Mouse (Mus musculus) ES-Bruce4 (cell line): ENCODE data around the gene Inha. TPM values are rescaled to one million over a fixed set of nuclear protein-coding genes. Genes with fewer than 3 reads are reported as not detected.

Source experiments
- H3K27ac ChIP-seq: 2 replicates; pipeline ENCODE4 v1.5.1; 2012; ENCODE audit warnings: low read length, inconsistent platforms; ENCODE audit not compliant: insufficient read depth
- H3K27me3 ChIP-seq: 2 replicates; pipeline ENCODE4 v1.6.1; 2012; ENCODE audit warnings: mild to moderate bottlenecking, low read length, inconsistent platforms; ENCODE audit not compliant: control insufficient read depth, poor library complexity, insufficient read depth, severe bottlenecking
- H3K36me3 ChIP-seq: 2 replicates; pipeline ENCODE4 v1.6.1; 2012; ENCODE audit warnings: inconsistent platforms, mild to moderate bottlenecking, low read length, moderate library complexity; ENCODE audit not compliant: control insufficient read depth, poor library complexity, insufficient read depth, severe bottlenecking
- H3K4me1 ChIP-seq: one replicate; pipeline ENCODE4 v1.8.1; 2011; ENCODE audit warnings: low read length; ENCODE audit not compliant: control insufficient read depth, insufficient read depth
- H3K4me3 ChIP-seq: 2 replicates; pipeline ENCODE4 v1.5.1; 2011; ENCODE audit warnings: low read depth, mild to moderate bottlenecking, low read length
- H3K9ac ChIP-seq: 2 replicates; pipeline ENCODE4 v1.6.1; 2012; ENCODE audit warnings: low read depth, mild to moderate bottlenecking, inconsistent platforms; ENCODE audit not compliant: poor library complexity, severe bottlenecking
- H3K9me3 ChIP-seq: replicated peaks from 2 replicates; pipeline ENCODE4 v1.6.1; 2012; ENCODE audit warnings: mild to moderate bottlenecking, low read length, inconsistent platforms; ENCODE audit not compliant: control insufficient read depth, poor library complexity, insufficient read depth, severe bottlenecking
- CTCF ChIP-seq: IDR thresholded peaks from one replicate; pipeline ENCODE4 v1.8.1; 2011; ENCODE audit warnings: low read depth, low read length
- EP300 ChIP-seq: IDR thresholded peaks from 2 replicates; pipeline ENCODE4 v1.6.1; 2011; ENCODE audit warnings: low read depth, low read length; ENCODE audit not compliant: insufficient read depth
- POLR2A ChIP-seq: IDR thresholded peaks from one replicate; pipeline ENCODE4 v1.8.1; 2011; ENCODE audit warnings: low read length; ENCODE audit not compliant: insufficient read depth
- polyA plus RNA-seq: library from polyadenylated mRNA; stranded (reverse); fragments of >200 nt; gene quantifications from 2 replicates; pipeline ENCODE4 v1.2.4, GENCODE M21; 2011; ENCODE audit warnings: low read depth; ENCODE audit not compliant: missing spikeins, insufficient read depth, insufficient read length

Gene Inha
- polyA plus RNA-seq, 1 experiment: 1.9 TPM

DNA sequence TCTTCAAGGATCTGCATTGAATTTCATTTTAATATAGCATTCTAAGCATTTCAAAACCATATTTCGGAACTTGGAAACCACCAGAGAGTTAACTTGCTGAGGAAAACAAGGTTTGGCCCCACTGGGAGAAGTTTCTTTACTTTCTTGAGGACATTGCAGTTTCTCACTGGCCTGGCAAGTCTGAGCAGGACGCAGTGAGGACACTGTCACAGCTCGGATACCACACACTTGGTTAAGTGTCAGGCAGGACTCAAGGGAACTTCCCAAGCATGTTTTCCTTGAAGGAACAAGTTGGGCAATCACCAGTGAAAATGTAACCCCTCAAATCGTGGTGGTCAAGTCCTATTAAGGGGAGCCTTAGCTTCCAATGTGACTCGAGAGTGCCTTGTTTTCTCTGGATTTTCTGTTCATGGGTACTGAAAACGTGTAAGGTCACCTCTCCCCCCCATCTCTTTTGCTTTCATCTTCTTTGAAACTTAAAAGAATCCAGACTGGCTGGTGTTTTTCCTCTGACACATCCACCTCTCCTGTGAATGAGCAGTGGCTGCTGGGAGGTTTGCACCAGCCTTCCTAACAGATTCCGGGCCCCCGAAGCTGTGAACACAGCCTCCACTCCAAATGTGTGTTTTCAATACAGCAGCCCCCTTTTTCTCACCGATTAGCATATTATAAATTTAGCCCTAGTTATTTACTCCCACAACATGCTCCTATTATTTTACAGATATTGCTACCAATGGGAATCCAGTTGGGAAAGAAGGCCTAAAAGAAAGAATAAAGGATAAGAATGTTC is 2.4 kb upstream of the Inha start:
- no peak overlapping the region for H3K27ac ChIP-seq
- H3K9ac ChIP-seq: peak overlapping the region; percentile 91
- no peaks in the 10 kb centered on the region for H3K9me3 ChIP-seq
- no peak overlapping the region for H3K4me3 ChIP-seq
- TF ChIP-seq EP300: no peak
- TF ChIP-seq POLR2A: no peak
- TF ChIP-seq CTCF: no peak
- peaks cover 8% of the 10 kb centered on the region for H3K4me1 ChIP-seq
- H3K36me3 ChIP-seq: no peaks in the 10 kb centered on the region
- H3K27me3 ChIP-seq: no peaks in the 10 kb centered on the region

DNA sequence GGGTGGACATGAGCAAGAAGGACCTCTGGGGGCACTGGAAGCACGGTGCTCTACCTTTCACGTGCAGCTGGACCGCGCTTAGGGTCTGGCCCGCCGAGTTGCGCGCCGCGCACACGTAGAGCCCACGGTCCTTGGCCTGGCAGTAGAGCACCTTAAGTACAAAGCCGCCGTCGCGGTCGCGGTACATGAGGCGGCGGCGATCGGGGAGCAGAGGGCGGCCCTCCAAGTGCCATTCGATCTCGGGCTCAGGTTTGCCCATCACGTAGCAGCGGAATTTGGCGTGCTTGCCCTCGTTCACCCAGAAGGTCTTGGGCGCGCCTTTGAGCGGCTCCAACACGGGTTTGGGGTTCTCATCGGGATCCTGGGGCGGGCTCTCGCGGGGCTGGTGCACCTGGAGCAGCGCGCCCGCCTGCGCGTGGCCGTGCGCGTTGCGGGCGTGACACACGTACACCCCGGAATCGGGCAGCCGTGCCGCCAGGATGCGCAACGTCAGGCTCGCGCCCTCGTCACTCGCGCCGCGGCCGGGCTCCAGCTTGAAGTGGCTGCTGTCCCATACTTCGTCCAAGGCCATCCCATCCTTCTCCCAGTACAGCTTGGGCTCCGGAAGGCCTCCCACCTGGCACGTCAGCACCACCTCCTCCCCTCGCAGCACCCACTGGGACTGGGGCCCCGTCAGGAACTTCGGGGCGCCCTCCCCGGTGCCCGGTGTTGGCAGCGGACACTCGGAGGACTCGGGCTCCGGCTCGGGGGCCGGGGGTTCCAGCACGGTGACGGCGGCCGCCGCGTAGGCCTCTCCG is 1.5 kb upstream of the Inha start:
- Histone ChIP-seq H3K4me1 (peaks cover 11% of the 10 kb centered on the region), H3K9me3 (no peaks in the 10 kb centered on the region), H3K27ac (no peak overlapping the region), H3K27me3 (no peaks in the 10 kb centered on the region), H3K4me3 (peak overlapping the region; percentile 57), H3K36me3 (no peaks in the 10 kb centered on the region), H3K9ac (peak overlapping the region; percentile 91)
- TF ChIP-seq CTCF (no peak), EP300 (no peak), POLR2A (no peak)

DNA sequence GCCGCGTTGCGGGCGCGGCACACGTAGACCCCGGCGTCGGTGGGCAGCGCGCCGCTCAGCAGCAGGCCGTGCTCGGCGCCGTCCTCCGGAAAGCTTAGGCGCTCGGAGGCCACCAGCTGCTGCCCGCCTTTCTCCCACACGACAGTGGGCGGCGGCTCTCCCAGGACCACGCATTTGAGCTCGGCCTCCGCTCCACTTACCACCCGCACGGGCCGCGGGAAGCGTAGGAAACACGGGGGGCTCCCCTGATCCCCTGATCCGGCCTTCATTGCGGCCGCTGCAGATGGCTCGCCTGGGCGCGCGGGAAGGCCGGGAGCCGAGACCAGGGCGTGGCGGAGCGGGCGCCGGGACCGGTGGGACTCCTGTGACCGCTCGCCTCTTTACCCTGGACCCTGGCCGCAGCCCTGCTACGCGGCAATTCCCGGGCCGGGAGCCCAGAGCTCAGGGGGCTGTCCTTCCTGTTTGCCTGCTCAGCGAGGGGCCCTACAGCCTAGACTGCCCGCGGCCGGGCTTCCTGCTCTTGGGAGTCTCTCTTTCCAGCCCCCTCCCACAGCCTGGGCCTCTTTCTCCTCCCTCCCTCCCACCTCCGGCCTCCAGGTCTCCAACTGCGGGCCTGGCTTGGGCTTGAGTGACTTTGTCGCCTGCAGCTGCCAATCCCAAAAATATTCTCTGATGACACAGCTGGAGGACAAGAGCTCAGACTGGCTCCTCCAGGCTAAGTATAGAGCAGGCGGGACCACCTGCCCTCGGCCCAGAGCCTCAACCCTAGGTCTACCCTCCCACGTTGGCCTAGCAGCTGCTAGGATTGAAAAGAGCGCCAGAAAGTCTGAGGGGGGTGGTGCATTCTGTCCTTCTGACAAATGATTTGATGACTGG is 683 bp upstream of the Inha start, which contains the start of gene Obsl1:
Gene Obsl1 (minus strand): TSS at position 497 of the 876 bp plus-strand sequence.
- H3K27me3 ChIP-seq: no peaks in the 10 kb centered on the region
- TF ChIP-seq CTCF: no peak
- TF ChIP-seq EP300: peak; percentile 20; the same call in 1 of the 2 replicates
- peaks cover 11% of the 10 kb centered on the region for H3K4me1 ChIP-seq
- H3K36me3 ChIP-seq: no peaks in the 10 kb centered on the region
- no peak within 1 kb of the TSS for H3K27ac ChIP-seq
- peak within 1 kb of the TSS; percentile 57 for H3K4me3 ChIP-seq
- H3K9me3 ChIP-seq: no peaks in the 10 kb centered on the region
- H3K9ac ChIP-seq: peak within 1 kb of the TSS; percentile 91

DNA sequence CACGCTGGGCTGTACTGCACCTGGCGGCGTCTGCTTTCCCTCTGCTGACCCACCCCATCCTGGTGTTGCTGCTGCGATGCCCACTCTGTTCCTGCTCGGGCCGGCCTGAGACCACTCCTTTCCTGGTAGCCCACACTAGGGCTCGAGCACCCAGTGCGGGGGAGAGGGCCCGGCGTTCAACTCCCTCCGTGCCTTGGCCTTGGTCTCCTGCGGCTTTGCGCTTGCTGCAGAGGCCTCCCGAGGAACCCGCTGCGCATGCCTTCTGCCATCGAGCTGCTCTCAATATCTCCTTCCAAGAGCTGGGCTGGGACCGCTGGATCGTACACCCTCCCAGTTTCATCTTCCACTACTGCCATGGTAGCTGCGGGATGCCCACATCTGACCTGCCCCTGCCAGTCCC is 2.7 kb downstream of the Inha start:
- TF ChIP-seq POLR2A (no peak), CTCF (no peak), EP300 (0 out of 2 replicates have a peak, but pooled peaks have one; percentile 15)
- H3K27me3 ChIP-seq: no peaks in the 10 kb centered on the region
- H3K36me3 ChIP-seq: no peaks in the 10 kb centered on the region
- peaks cover 15% of the 10 kb centered on the region for H3K4me1 ChIP-seq
- no peaks in the 10 kb centered on the region for H3K9me3 ChIP-seq
- peak overlapping the region; percentile 35 for H3K4me3 ChIP-seq
- peak overlapping the region; percentile 50 for H3K9ac ChIP-seq
- peak overlapping the region; percentile 12; the same call in 1 of the 2 replicates for H3K27ac ChIP-seq

DNA sequence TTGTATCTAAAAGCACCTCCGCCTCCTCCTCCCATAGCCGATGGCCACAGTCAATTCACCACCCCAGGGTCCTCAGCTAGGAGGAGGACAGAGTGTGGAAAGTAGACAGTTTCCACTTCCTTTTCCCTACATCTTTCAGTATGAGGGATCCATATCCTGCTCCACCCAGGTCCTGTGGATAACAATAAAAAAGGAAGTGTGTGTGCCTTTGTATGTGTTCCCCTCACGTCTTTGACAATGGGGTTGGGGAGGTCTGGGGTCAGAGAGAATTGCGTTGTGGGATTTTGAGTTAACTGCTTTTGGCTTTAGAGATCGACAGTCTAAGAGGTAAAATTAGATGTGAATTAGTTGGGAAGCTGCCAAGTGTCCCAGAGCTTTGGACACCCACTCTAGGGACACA is 3.3 kb downstream of the Inha start:
- H3K27me3 ChIP-seq: no peaks in the 10 kb centered on the region
- H3K9me3 ChIP-seq: no peaks in the 10 kb centered on the region
- peaks cover 15% of the 10 kb centered on the region for H3K4me1 ChIP-seq
- no peaks in the 10 kb centered on the region for H3K36me3 ChIP-seq
- H3K4me3 ChIP-seq: peak overlapping the region; percentile 35
- TF ChIP-seq CTCF: no peak
- no peak for TF ChIP-seq POLR2A
- TF ChIP-seq EP300: no peak
- H3K27ac ChIP-seq: peak overlapping the region; percentile 12
- H3K9ac ChIP-seq: peak overlapping the region; percentile 50
